Mouse (Mus musculus) spleen, postnatal 14 days (tissue): Measurements from ENCODE around the gene Casz1.

ENCODE experiments used
- DNase-seq, 2 experiments: peaks; one replicate each; pipeline ENCODE4 v3.0.0; 2021 to 2022; ENCODE audit warnings: low spot score in 2 of 2

Casz1 gene

GRCm38 (mm10) chr4:148905295-148905694, 101.1 kb downstream of the Casz1 start:
- no peak for DNase-seq

DNA sequence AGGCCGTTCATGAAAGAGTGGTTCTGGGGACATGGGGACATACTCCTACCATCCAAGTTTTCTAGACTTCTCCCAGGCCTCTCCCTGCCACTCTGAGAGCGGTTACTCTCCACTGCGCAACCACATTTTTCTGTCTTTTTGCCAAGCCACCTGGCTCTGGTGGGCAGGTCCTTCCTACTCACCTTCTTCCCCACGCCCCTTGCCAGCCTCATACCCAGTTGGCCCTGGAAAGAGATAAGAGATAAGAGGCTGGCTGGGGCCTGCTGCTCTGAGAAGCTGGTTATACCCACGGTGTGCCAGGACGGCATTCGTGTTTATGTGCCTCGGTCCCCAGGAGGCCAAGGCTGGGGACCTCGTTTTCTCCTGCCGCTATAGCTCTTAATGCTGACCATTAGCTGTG, 102.6 kb downstream of the Casz1 start:
- no peak for DNase-seq

DNA sequence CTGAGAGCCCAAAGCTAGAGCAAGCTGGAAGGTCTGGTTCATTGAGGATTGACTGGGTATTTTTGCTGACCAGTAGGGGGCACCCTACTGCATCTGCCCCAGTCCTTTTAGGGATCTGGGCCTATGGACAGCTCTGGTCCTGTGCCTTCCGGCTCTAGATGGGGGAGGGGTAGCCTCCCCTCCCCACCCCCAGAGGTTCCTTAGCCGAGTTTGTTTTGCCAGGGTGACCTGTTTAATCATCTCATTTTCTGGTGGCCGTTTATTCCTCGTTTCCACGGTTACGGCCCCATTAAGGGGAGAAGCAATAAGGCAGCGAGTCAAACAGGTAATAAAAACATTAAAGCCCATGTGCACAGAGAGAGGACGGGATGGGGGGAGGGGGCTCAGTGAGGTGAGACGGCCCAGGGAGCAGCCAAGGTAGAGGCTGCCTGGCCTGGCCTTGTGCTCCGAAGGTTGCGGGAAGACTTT, 104.0 kb downstream of the Casz1 start:
- DNase-seq, result no peak

DNA sequence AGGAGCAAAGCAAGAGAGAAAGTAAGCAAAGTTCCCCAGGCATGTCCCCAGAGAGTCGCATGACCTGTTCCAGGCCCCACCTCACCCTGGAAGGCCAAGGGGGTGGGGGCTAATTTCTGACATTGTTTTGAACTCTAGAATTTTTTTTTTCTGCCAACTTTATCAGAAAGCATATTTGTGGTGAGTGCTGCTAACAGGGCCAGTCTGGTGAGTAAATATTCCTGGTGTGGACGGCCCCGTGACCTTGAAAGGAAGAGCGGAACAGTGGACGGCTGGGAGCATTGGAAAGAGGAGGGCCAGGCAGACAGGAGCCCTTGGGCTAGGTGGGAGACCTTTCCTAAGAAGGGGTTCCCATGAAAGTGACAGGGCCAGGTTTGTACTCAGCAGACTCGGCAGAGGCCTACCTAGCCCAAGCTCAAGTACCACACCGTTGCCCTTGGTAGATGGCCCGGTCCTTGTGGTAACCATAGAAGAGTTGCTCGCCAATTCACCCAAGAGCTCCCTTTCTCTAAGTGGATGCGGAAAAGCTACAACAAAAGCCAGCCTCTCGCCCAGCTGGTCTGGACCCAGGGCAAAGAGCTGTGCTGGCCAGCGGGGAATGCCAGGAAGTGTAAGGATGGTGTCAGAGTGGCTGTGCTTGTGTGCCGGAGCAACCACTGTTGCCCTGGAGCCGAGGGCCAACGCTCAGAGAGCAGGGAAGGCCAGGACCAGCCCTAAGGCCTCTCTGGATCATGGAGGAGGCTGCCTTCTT, 104.7 kb downstream of the Casz1 start:
- no peak for DNase-seq

- DNase-seq, result no peak
These were observed 105.3 kb downstream of the Casz1 start for GRCm38 (mm10) chr4:148909566-148909965.

- no peak for DNase-seq
These were observed 107.9 kb downstream of the Casz1 start for GRCm38 (mm10) chr4:148912134-148912533.

- DNase-seq, result no peak
These were observed 108.8 kb downstream of the Casz1 start for GRCm38 (mm10) chr4:148912826-148913590.

- no peak for DNase-seq
These were observed 110.8 kb downstream of the Casz1 start for GRCm38 (mm10) chr4:148914863-148915622.

DNA sequence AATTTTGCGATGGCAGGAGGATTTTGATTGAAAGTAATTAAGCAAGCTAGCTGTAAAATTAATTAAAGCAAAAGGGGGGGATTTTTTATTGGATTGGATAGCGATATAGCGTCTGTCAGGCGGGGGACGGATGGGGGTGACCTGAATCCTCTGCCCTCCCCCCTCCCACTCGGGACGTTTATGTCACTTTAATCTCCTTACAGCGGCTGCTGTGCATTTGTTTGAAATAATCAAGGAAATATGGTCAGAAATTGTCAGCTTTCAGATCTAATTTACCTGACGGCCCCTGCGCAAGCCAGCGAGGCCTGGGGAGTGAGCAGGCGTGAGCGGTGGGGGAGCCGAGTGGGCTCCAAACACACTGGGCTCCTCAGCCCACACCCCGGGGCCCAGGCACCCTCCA, 111.6 kb downstream of the Casz1 start:
- no peak for DNase-seq

GRCm38 (mm10) chr4:148918707-148919447, 114.6 kb downstream of the Casz1 start:
- DNase-seq, result no peak

- DNase-seq, result no peak
These were observed 116.4 kb downstream of the Casz1 start for GRCm38 (mm10) chr4:148920610-148921009.

GRCm38 (mm10) chr4:148922221-148922700, 118.0 kb downstream of the Casz1 start:
- DNase-seq, result no peak

DNA sequence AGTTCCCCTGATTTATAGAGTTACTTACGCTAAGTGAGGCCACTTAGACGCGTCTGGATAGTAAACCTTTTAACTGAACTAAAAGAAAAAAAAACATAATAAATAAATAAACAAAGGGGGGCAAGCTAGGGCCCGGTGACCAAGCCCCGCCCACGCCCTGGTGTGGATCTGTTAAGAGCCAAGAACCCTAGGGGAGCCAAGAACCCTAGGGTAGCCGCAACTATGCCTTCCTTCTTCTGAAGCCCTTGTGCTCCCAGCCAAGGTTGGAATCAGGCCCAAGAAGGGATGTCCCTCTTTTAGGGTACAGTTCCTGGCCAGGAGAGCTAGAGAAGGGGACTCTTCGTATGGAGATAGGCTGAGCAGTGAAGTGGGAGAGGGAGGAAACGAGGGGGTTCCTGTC, 119.2 kb downstream of the Casz1 start:
- DNase-seq, result no peak

- no peak for DNase-seq
These were observed 119.7 kb downstream of the Casz1 start for GRCm38 (mm10) chr4:148923976-148924375.

DNA sequence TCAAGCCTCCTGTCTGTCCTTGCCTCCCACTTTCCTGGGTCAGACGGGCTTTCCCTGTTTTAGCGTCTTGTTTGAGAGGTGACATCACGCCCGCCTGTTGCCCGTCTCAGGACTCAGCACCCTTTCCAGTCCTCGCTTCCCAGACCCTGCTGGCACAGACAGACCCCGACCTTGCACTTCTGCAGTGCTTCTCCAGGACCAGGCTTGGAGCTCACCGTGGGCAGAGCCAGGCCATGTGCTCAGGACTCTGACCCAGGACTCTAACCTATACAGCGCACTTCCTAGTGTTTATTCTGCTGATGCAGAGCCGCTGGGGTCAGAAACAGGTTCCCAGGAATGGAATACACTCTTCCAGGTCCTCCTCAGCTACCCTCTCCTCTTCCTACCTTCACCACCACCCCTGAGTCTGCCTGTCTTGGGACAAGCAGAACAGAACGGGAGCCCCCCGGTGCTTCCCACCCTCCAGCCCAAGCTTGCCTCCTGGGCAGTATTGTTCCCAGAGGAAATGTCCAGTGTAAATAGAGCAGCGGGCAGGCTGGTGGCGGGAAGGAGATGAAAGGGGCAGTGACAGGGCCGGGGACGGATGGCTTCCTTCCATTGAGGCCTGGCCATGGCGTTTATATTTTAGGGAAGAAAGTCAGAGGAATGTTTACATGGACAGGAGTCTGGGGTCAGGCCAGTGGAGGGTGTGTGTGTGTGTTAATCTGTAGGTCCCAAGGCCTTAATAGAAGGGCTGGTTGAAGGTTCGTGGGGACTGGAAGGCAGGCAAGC, 121.5 kb downstream of the Casz1 start:
- no peak for DNase-seq

GRCm38 (mm10) chr4:148926459-148926858, 122.2 kb downstream of the Casz1 start:
- no peak for DNase-seq

DNA sequence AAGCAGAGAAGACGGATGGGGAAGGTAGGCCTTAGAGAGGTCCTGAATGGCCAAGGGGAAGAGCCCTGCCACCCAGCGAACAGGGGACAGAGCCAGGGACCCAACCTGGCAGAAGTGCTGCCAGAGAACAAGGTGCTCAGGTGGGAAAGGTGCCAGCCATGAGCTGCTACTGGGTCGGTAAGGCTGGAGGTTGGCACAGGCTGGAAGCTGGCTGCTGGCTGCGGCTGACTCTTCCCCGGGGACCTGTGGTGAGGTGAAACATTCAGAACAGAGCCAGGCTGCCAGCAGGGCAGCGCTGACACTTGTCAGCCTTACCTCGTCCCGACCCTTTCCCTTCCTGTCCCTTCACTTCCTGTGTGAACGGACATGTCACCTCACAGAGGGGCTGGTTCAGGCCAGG, 124.1 kb downstream of the Casz1 start:
- DNase-seq, result no peak

DNA sequence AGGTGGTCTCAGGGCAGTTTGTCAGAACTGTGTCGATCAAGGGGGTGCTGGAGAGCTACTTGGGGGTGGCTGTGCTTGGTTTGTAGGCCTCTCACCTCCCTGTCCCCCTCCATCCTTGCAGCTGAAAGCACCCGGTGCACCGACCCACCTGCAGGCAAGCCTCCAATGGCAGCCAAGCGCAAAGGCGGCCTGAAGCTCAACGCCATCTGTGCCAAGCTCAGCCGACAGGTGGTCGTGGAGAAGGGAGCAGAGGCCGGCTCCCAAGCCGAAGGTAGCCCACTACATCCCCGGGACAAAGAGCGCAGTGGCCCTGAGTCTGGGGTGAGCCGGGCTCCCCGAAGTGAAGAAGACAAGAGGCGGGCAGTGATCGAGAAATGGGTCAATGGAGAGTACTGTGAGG, 124.6 kb downstream of the Casz1 start:
- DNase-seq, result no peak

DNA sequence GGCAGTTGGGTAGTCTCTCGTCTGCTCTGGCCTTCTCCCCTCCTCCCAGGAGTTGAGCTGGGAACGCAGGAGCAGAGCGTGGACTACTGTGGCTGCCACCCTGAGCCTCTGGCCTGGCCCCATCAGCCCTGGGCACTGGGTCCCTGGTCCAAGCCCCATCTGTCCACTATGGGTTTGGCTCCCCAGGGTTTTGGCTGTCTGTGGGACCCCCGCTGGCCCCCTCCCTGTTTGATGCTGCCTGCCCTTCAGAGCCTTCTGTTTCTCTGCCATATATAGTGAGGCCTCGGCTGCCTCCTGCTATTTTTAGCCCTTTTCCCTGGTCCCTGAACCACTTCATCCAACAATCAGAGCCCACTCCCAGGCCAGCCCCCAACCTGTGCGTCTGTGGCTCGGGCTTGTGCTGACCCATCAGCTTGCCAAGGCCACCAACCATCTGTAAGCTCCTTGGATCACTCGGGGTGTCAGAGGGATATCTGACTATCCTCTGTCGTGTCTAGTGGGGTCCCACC, 126.5 kb downstream of the Casz1 start:
- no peak for DNase-seq

DNA sequence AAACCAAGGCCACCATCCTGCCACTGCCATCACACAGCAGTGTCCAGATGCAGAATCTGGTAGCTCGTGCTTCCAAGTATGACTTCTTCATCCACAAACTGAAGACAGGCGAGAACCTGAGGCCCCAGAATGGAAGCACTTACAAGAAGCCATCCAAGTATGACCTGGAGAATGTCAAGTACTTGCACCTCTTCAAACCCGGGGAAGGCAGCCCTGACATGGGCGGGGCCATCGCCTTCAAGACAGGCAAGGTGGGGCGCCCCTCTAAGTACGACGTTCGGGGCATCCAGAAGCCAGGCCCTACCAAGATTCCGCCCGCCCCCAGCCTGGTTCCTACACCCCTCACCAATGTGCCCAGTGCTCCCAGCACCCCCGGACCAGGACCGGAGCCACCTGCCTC, 128.9 kb downstream of the Casz1 start:
- DNase-seq, result no peak

DNA sequence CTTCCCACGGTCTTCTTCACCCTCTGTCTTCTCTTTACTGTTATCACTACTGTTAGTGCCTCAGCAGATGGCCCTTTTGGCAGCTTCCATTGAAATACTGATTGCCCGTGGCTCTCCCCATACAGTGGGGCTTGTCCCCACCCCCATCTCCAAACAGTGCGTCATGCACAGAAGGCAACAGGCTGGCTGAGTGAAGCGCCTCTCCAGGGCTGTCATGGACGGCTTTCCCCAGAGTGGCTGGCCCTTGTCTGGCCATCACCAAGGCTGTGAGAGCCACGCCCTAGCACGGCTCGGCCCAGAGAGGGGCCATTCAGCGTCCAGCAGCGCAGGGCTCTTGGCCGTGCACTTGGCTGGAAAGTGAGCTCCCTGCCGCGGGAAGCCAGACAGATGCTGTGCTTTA, 131.0 kb downstream of the Casz1 start:
- no peak for DNase-seq
